Mouse (Mus musculus) E14TG2a.4 (cell line): ENCODE data around the gene Tbx3.

ENCODE experiments used
- H3K27me3 ChIP-seq: 2 replicates; pipeline ENCODE4 v1.6.1; 2014; ENCODE audit warnings: low read length, control low read depth; ENCODE audit not compliant: insufficient read depth
- H3K36me3 ChIP-seq: 2 replicates; pipeline ENCODE4 v1.6.1; 2014; ENCODE audit warnings: low read length, control low read depth; ENCODE audit not compliant: insufficient read depth
- H3K4me1 ChIP-seq: replicated peaks from 2 replicates; pipeline ENCODE4 v1.6.1; 2014; ENCODE audit warnings: low read depth, low read length, control low read depth
- H3K4me3 ChIP-seq: replicated peaks from 2 replicates; pipeline ENCODE4 v1.5.1; 2014; ENCODE audit warnings: mild to moderate bottlenecking, low read length
- H3K9me3 ChIP-seq: 2 replicates; pipeline ENCODE4 v1.6.1; 2014; ENCODE audit warnings: low read length, control low read depth
- CTCF ChIP-seq: conservative IDR thresholded peaks from 2 replicates; pipeline ENCODE4 v1.5.1; 2014; ENCODE audit warnings: low read length
- NANOG ChIP-seq: IDR thresholded peaks from 2 replicates; pipeline ENCODE4 v1.6.1; 2014; ENCODE audit warnings: borderline replicate concordance, low read length, mixed read lengths
- POU5F1 ChIP-seq: IDR thresholded peaks from 2 replicates; pipeline ENCODE4 v1.6.1; 2014; ENCODE audit warnings: low read length, borderline replicate concordance

The Tbx3 gene

GRCm38 (mm10) chr5:119694914-119695313, 24.4 kb downstream of the Tbx3 start:
- peaks cover 48% of the 10 kb centered on the region for H3K4me1 ChIP-seq
- no peaks in the 10 kb centered on the region for H3K9me3 ChIP-seq
- H3K4me3 ChIP-seq, result no peak overlapping the region; the same call in 1 of the 2 replicates
- peaks cover 13% of the 10 kb centered on the region for H3K27me3 ChIP-seq
- TF ChIP-seq NANOG (peak; percentile 79), POU5F1 (no peak)
- H3K36me3 ChIP-seq, result no peaks in the 10 kb centered on the region

GRCm38 (mm10) chr5:119703031-119703430, 32.6 kb downstream of the Tbx3 start:
- Histone ChIP-seq H3K36me3 (no peaks in the 10 kb centered on the region), H3K9me3 (no peaks in the 10 kb centered on the region)
- no peak for TF ChIP-seq NANOG
- TF ChIP-seq CTCF, result peak; percentile 47; the same call in 1 of the 2 replicates

GRCm38 (mm10) chr5:119704900-119705299, 34.4 kb downstream of the Tbx3 start:
- TF ChIP-seq POU5F1 (no peak), CTCF (no peak), NANOG (no peak)
- H3K27me3 ChIP-seq, result peaks cover 11% of the 10 kb centered on the region
- H3K4me3 ChIP-seq, result no peak overlapping the region
- no peaks in the 10 kb centered on the region for H3K36me3 ChIP-seq
- no peaks in the 10 kb centered on the region for H3K9me3 ChIP-seq
- H3K4me1 ChIP-seq, result peaks cover 65% of the 10 kb centered on the region

More at GRCm38 (mm10) chr5:119703031-119703430, 32.6 kb downstream of the Tbx3 start:
- Histone ChIP-seq H3K4me3 (no peak overlapping the region), H3K27me3 (peaks cover 7% of the 10 kb centered on the region), H3K4me1 (peaks cover 58% of the 10 kb centered on the region)

GRCm38 (mm10) chr5:119706467-119706866, 36.0 kb downstream of the Tbx3 start:
- TF ChIP-seq NANOG (no peak), POU5F1 (no peak), CTCF (no peak)
- H3K4me3 ChIP-seq, result peak overlapping the region; percentile 65
- H3K9me3 ChIP-seq, result no peaks in the 10 kb centered on the region
- peaks cover 67% of the 10 kb centered on the region for H3K4me1 ChIP-seq
- H3K36me3 ChIP-seq, result no peaks in the 10 kb centered on the region
- peaks cover 11% of the 10 kb centered on the region for H3K27me3 ChIP-seq

- peak; percentile 52 for TF ChIP-seq CTCF
- TF ChIP-seq NANOG, result no peak
- no peak overlapping the region for H3K4me3 ChIP-seq
- H3K27me3 ChIP-seq, result peaks cover 11% of the 10 kb centered on the region
- H3K4me1 ChIP-seq, result peaks cover 73% of the 10 kb centered on the region
- H3K9me3 ChIP-seq, result no peaks in the 10 kb centered on the region
- no peaks in the 10 kb centered on the region for H3K36me3 ChIP-seq
These were observed 38.5 kb downstream of the Tbx3 start for GRCm38 (mm10) chr5:119708850-119709585.

GRCm38 (mm10) chr5:119709826-119710559, 39.5 kb downstream of the Tbx3 start:
- Histone ChIP-seq H3K27me3 (peaks cover 11% of the 10 kb centered on the region), H3K9me3 (no peaks in the 10 kb centered on the region), H3K36me3 (no peaks in the 10 kb centered on the region), H3K4me3 (peak overlapping the region; percentile 61), H3K4me1 (peaks cover 76% of the 10 kb centered on the region)
- TF ChIP-seq CTCF (no peak), NANOG (peak; percentile 38; the same call in 1 of the 2 replicates)

- Histone ChIP-seq H3K36me3 (no peaks in the 10 kb centered on the region), H3K4me1 (peaks cover 74% of the 10 kb centered on the region), H3K4me3 (no peak overlapping the region), H3K27me3 (peaks cover 11% of the 10 kb centered on the region), H3K9me3 (no peaks in the 10 kb centered on the region)
- no peak for TF ChIP-seq POU5F1
- peak; percentile 25 for TF ChIP-seq CTCF
These were observed 40.3 kb downstream of the Tbx3 start for GRCm38 (mm10) chr5:119710756-119711155.

- no peaks in the 10 kb centered on the region for H3K9me3 ChIP-seq
- peaks cover 66% of the 10 kb centered on the region for H3K4me1 ChIP-seq
- H3K36me3 ChIP-seq, result no peaks in the 10 kb centered on the region
- H3K4me3 ChIP-seq, result no peak overlapping the region
- peaks cover 11% of the 10 kb centered on the region for H3K27me3 ChIP-seq
- TF ChIP-seq CTCF (peak; percentile 41), POU5F1 (no peak)
These were observed 41.2 kb downstream of the Tbx3 start for GRCm38 (mm10) chr5:119711626-119712025.
